Mouse (Mus musculus): ENCODE data around the gene Olfr575. TPM values are rescaled to one million over a fixed set of nuclear protein-coding genes. Genes with fewer than 3 reads are reported as not detected.

Gene Olfr575
- polyA plus RNA-seq (2012; rRNA removed): not detected in 2 replicates

DNA sequence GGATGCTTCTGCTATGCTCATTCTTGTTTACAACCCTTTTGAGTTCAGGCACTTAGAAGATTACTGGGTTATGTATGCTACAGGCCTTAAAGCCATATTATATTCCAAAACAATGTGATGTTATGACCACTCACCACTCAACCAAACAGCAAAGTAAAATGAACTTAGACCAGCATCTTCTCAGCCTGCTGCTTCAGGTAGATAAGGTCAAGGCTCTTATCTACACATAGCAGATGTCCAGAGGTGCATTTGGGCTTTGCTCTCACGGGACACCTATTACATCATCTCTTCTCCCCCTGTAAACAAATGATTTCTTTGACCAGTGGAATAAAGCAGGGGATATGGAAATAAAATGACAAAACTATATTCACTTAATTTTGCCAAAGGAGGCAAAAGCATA lies at the start of gene Olfr575:
TSS of gene Olfr575 (minus strand) at position 183 of the 400 bp plus-strand sequence.
- Histone ChIP-seq H3K4me3 (ENCODE audit: insufficient read depth, low read depth, low read length) (no peak within 1 kb of the TSS), H3K27ac (ENCODE audit: insufficient read depth, low read depth, low read length) (no peak within 1 kb of the TSS), H3K4me1 (ENCODE audit: control insufficient read depth, insufficient read depth, low read length) (no peaks in the 10 kb centered on the region), H3K36me3 (ENCODE audit: control insufficient read depth, insufficient read depth, low read length) (no peaks in the 10 kb centered on the region), H3K27me3 (replicated peaks; ENCODE audit: control insufficient read depth, insufficient read depth, low read length) (no peaks in the 10 kb centered on the region)
- TF ChIP-seq POLR2A (IDR thresholded peaks at IDR 0.05; ENCODE audit: low read depth, low read length): no peak
- TF ChIP-seq CTCF (conservative IDR thresholded peaks at IDR 0.05; ENCODE audit: insufficient read depth, insufficient read length, low read depth, low read length): no peak
- WGBS: 50% methylated on average over 1 of the region's 1 CpGs
- no peak for DNase-seq

DNA sequence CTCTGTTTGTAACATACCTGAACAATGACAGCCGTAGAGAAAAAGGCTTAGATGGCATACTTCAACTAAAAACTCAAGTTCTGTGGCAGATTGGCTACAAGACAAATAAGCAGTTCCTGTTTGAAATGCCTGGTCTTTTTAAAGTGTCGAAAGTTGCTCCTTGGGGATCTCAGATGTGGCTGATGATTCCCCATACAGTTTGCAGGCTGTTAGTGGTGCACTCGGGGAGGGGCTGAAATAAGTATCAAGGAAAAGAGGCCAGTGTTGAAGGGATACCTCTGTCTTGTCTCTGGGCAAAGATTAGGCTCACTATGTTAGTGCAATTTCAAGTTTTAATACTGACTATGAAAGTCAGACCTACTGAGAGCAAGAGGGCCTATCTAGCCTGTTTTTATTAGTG lies 30.6 kb upstream of the Olfr575 start, which contains the start of gene Olfr578:
TSS of gene Olfr578 (minus strand) at position 101 of the 400 bp plus-strand sequence.
- Histone ChIP-seq H3K4me1 (ENCODE audit: control insufficient read depth, insufficient read depth, low read length) (no peaks in the 10 kb centered on the region), H3K4me3 (ENCODE audit: insufficient read depth, low read depth, low read length) (no peak within 1 kb of the TSS), H3K27ac (ENCODE audit: insufficient read depth, low read depth, low read length) (no peak within 1 kb of the TSS), H3K36me3 (ENCODE audit: control insufficient read depth, insufficient read depth, low read length) (no peaks in the 10 kb centered on the region), H3K27me3 (replicated peaks; ENCODE audit: control insufficient read depth, insufficient read depth, low read length) (no peaks in the 10 kb centered on the region)
- 70% methylated on average over 3 of the region's 3 CpGs for WGBS
- TF ChIP-seq POLR2A (IDR thresholded peaks at IDR 0.05; ENCODE audit: low read depth, low read length): no peak
- DNase-seq: no peak

- WGBS: 78% methylated on average over 2 of the region's 2 CpGs
- Histone ChIP-seq H3K27me3 (replicated peaks; ENCODE audit: control insufficient read depth, insufficient read depth, low read length) (no peaks in the 10 kb centered on the region), H3K27ac (ENCODE audit: insufficient read depth, low read depth, low read length) (no peak within 1 kb of the TSS), H3K4me1 (ENCODE audit: control insufficient read depth, insufficient read depth, low read length) (no peaks in the 10 kb centered on the region), H3K4me3 (ENCODE audit: insufficient read depth, low read depth, low read length) (no peak within 1 kb of the TSS), H3K36me3 (ENCODE audit: control insufficient read depth, insufficient read depth, low read length) (no peaks in the 10 kb centered on the region)
- no peak for DNase-seq
- TF ChIP-seq POLR2A (IDR thresholded peaks at IDR 0.05; ENCODE audit: low read depth, low read length) (no peak), CTCF (conservative IDR thresholded peaks at IDR 0.05; ENCODE audit: insufficient read depth, insufficient read length, low read depth, low read length) (no peak)
Measured at GRCm38 (mm10) chr7:102975843-102976242, 17.3 kb upstream of the Olfr575 start, which contains the start of gene Olfr577. TSS of gene Olfr577 (minus strand) at chr7:102975943.

DNA sequence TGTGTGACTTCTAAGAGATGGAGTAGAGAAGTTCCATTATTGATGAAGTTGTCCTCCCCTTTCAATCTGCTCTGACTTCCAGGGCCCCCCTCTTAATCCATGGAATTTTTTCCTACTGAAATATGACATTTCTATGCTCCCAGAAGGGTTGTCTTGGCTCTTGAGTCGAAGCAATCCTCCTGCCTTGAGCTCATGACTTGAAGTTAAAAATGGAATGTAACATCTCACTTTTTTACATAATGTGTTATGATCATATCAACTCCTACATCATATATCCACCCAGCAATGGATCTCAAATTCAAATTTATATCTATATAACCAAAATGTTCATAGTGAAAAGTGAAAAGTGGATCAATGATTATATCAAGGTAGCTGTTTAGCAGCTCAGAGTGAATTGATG lies 15.8 kb upstream of the Olfr575 start:
- Histone ChIP-seq H3K27me3 (replicated peaks; ENCODE audit: control insufficient read depth, insufficient read depth, low read length) (no peaks in the 10 kb centered on the region), H3K4me3 (ENCODE audit: insufficient read depth, low read depth, low read length) (no peak overlapping the region), H3K27ac (ENCODE audit: insufficient read depth, low read depth, low read length) (no peak overlapping the region), H3K4me1 (ENCODE audit: control insufficient read depth, insufficient read depth, low read length) (no peaks in the 10 kb centered on the region), H3K36me3 (ENCODE audit: control insufficient read depth, insufficient read depth, low read length) (no peaks in the 10 kb centered on the region)
- TF ChIP-seq CTCF (conservative IDR thresholded peaks at IDR 0.05; ENCODE audit: insufficient read depth, insufficient read length, low read depth, low read length): no peak
- no peak for TF ChIP-seq POLR2A (IDR thresholded peaks at IDR 0.05; ENCODE audit: low read depth, low read length)
- 51% methylated on average over 1 of the region's 1 CpGs for WGBS
- no peak for DNase-seq

DNA sequence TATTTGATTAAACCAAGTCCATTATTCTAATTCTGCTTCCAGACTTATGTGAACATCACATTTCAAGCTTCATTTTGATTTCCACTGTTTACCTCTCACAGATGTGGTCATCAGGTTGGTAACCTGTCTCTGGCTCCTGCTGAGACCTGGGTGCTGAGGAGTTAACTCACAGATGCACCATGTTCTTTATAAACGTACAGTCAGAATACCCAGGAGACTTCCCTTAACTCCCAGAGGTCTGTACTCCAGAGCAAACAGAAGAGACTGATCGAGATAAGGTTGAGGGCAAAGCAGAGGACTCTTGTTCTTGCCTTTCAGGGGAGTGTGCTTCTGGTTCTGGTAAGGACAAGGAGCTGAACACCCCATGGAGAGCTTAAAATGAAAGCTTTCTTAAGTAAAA lies 3.8 kb upstream of the Olfr575 start, which contains the start of gene Olfr576:
TSS of gene Olfr576 (plus strand) at position 301 of the 400 bp plus-strand sequence.
- Histone ChIP-seq H3K27ac (ENCODE audit: insufficient read depth, low read depth, low read length) (no peak within 1 kb of the TSS), H3K27me3 (replicated peaks; ENCODE audit: control insufficient read depth, insufficient read depth, low read length) (no peaks in the 10 kb centered on the region; the same call in 1 of the 2 replicates), H3K4me3 (ENCODE audit: insufficient read depth, low read depth, low read length) (no peak within 1 kb of the TSS), H3K36me3 (ENCODE audit: control insufficient read depth, insufficient read depth, low read length) (no peaks in the 10 kb centered on the region), H3K4me1 (ENCODE audit: control insufficient read depth, insufficient read depth, low read length) (no peaks in the 10 kb centered on the region)
- TF ChIP-seq POLR2A (IDR thresholded peaks at IDR 0.05; ENCODE audit: low read depth, low read length) (no peak), CTCF (conservative IDR thresholded peaks at IDR 0.05; ENCODE audit: insufficient read depth, insufficient read length, low read depth, low read length) (no peak)
- WGBS: 43% methylated on average over 2 of the region's 2 CpGs
- DNase-seq: no peak

DNA sequence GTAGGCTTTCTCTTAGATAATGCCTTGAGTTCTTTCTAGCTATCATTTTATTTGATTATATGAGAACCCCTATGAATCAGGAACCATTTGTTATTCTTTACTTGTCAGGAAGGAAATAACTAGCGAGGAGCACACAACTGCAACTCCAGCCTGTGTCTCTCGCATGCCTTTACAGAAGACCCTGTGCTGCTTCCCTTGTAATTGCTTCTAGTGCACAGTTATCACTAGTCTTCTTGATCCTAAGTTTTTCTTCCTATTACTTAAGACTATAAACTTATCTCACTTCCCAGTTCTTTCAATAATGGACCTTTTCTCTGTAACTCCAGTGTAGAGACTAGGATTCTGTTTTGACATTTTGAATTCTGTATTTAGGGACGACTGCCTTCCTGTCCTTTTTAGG lies 438 bp downstream of the Olfr575 start:
- no peaks in the 10 kb centered on the region for H3K4me1 ChIP-seq (ENCODE audit: control insufficient read depth, insufficient read depth, low read length)
- no peak for TF ChIP-seq POLR2A (IDR thresholded peaks at IDR 0.05; ENCODE audit: low read depth, low read length)
- no peak for TF ChIP-seq CTCF (conservative IDR thresholded peaks at IDR 0.05; ENCODE audit: insufficient read depth, insufficient read length, low read depth, low read length)
- no peaks in the 10 kb centered on the region for H3K36me3 ChIP-seq (ENCODE audit: control insufficient read depth, insufficient read depth, low read length)
- no peak overlapping the region for H3K4me3 ChIP-seq (ENCODE audit: insufficient read depth, low read depth, low read length)
- H3K27ac ChIP-seq (ENCODE audit: insufficient read depth, low read depth, low read length): no peak overlapping the region
- H3K27me3 ChIP-seq (replicated peaks; ENCODE audit: control insufficient read depth, insufficient read depth, low read length): no peaks in the 10 kb centered on the region
- WGBS: 75% methylated on average over 3 of the region's 3 CpGs
- DNase-seq: no peak

GRCm38 (mm10) chr7:102950732-102951131 lies 7.8 kb downstream of the Olfr575 start:
- no peak overlapping the region for H3K4me3 ChIP-seq (ENCODE audit: insufficient read depth, low read depth, low read length)
- DNase-seq: no peak
- no peak overlapping the region for H3K27ac ChIP-seq (ENCODE audit: insufficient read depth, low read depth, low read length)
- H3K4me1 ChIP-seq (ENCODE audit: control insufficient read depth, insufficient read depth, low read length): no peaks in the 10 kb centered on the region; the same call in 1 of the 2 replicates
- H3K36me3 ChIP-seq (ENCODE audit: control insufficient read depth, insufficient read depth, low read length): no peaks in the 10 kb centered on the region
- WGBS: 20% methylated on average over 1 of the region's 1 CpGs
- TF ChIP-seq POLR2A (IDR thresholded peaks at IDR 0.05; ENCODE audit: low read depth, low read length) (no peak), CTCF (conservative IDR thresholded peaks at IDR 0.05; ENCODE audit: insufficient read depth, insufficient read length, low read depth, low read length) (no peak)
- H3K27me3 ChIP-seq (replicated peaks; ENCODE audit: control insufficient read depth, insufficient read depth, low read length): no peaks in the 10 kb centered on the region

All from kidney, adult 2 months (tissue).